Mouse (Mus musculus): ENCODE data around the gene Smoc1.

The Smoc1 gene

DNA sequence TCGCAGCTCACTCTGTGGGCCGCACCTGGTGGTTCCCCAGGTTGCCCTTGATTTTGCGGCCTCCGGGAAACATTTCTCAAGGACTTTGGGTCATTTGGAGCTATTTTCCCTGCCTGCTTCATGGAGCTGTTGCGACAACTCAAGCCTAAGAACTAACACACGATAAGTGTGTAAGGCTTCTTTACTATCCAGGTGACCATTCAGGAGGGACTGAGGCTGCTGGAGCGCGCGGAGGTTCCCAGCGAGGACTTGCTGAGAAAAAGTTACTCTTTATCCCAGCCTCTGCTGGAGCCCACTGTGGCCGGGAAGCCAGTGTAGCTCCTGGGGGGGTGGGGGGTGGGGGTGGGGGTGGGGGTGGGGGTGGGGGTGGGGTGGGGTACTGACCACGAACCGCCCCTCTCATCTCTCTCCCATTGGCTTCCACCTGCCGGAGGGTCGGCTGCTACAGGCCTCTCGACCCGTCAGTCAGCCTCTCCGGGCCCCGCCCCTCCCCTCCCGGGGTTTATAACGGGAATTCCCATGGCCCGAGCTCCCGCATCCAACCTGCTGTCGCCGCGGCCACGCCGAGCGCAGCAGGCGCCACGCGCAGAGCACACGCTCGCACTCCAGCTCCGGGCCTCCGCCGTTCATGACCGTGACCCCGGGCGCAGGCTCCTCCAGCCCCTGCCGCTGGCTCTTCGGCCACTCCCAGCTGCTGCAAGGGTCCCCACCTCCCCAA lies at the start of gene Smoc1:
TSS of gene Smoc1 (plus strand) at position 532 of the 718 bp plus-strand sequence.
- DNase-seq: peak; percentile 44 to 74

DNA sequence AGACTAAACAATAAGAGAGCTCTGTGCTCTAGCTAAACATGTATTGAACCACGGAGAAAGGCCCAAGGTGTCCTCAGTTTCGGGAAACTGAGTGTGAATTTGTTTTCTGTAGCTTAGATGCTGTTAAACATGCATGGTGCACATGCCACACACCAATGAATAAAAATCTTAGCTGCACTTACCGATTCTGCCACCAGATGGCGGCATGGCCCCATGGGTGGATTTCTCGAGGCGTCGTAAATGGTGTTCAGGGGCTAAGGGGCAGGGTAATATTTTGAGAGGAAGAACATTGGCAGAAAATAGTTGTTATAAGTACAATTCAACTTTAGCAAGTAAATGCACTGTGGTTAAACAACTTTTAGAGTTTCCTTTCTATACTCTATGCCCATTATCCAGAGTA lies 44.3 kb upstream of the Smoc1 start:
- DNase-seq: peak; percentile 74 to 83

DNA sequence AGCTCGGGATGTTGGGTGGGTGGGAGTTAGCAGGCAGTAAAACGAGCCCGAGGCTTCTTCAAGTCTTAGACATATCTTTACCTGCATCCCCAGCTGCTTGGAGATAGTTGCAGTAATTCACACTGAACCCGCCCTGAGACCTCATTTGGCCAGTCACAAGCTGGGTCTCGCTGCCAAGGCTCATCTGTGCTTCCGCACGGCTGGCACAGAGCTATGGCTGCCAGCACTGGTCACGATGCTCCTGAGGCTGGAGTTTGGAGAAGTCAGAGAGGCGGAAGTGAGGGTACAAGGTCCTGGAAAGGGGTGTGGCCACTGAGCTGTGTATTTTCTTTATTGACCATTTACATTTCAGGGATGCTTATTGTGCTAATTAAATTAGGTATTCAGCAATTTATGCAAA lies 42.9 kb upstream of the Smoc1 start:
- peak; percentile 17 to 30 for DNase-seq

DNA sequence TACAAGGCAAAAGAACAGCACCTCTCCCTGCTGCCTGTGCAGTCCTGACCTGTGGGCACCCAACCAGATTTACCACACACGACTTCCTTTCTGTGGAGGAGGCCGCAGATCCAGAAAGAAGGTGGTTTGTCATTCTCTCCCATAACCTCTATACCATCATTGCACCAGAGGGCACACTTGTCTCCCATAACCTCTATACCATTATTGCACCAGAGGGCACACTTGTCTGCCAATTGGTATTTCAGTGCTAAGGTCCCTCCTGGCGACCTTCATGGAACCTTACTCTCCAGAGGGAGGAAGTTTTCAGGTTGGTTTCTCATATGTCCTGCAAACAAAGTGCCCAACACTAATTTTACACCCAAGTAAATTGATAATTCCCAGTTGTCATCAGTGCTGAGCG lies 40.0 kb upstream of the Smoc1 start:
- no peak for DNase-seq

DNA sequence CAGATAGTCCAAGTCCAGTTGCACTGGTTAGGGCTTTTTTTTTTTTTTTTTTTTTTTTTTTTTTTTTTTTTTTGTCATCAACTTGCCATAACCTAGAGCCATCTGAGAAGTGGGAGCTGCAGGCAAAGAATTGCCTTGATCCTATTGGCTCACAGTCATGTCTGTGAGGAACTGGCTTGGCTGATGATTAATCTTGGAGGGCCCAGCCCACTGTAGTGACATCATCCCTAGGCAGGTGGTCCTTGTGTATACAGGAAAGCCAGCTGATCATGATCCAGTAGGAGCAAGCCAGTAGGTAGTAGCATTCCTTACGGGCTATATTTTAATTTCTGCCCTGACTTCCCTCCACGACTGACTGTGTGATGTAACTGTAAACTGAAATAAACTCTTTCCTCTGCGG lies 38.3 kb upstream of the Smoc1 start:
- no peak for DNase-seq

DNA sequence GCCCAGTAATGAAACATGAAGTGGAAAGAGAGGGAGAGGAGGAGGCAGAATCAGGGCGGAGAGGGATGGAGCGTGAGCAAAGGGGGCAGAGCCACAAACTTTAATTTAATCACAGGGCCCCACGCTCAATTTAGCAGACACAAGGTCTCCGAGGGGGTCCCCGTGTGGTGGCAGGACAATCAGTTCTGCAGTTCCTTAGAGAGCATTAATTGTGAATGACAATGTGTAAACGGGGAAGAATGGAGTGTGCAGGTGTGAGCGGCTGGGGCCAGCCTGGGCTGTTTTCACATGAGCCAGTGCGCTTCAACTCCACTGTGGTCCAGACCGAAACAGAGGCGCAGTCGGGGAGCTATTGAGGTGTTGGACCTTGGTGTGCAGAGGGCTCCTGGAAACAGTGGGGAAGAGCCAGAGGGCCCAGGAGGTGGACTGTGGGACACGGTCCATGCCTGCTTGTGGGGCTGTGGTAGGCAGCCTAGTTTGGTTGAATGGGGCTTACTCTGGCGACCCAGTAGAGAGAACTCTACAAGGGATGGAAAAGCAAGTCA lies 35.6 kb upstream of the Smoc1 start:
- DNase-seq: no peak

DNA sequence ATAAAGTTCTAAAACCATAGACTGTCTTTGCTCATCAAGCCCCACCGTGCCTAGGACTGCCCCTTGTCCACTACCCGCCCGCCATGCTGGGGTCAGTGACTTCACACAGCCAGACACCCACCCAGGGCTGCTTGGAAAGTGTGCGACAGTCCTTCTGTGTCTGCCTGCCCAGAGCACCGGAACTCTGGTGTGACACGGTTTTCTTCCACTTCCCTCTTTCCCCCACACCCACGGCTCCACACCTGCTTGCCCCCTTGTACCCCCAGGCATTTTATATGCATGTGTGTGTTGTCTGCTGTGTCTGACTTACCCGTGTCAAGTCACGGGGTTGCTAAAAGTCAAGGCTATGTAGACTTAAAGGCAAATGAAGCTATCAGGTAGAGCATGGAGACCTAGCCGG lies 34.8 kb upstream of the Smoc1 start:
- DNase-seq: no peak

DNA sequence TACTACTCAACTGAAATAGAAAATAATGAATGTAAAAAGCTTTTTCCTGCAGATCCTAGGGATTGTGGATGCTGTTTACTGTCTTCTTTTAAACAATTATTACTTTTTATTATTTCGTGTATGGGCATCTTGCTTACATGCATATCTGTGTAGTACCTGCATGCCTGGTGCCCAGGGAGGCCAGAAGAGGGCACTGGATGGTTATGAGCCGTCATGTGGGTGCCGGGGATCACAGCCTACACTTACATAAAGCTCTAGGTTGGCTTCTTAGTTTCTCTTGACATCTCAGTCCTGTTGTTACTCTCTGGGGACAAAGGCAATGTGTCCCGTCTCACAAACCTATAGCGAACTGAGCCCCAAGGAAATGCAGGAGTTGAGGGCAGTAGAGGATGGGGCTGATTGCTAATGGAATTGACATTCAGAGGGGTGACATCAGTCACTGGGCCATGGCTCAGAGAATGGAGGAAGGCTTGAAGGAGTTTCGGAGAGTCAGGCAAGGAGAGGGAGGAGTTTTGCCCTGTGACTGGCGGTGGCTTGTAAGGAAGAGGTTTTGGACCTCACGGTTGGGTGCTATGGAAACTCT lies 34.0 kb upstream of the Smoc1 start:
- DNase-seq: no peak

DNA sequence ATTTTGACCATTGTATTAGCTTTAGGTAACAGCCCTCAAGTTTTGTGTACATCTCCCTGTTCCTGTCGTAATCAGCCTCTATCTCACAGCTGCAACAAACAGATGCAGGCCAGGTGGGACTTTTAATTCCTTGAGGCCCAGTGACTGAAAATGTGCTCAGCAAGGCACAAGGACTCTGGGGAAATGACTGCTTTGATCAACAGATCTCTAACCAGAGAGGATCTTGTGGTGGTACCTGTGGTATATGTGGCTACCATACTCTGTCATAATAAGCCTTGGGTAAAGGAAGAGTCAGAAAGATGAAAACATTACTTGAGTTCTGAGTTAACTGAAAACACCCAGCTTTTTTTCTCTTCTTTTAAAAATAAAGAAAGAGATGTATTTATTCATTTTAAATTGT lies 32.8 kb upstream of the Smoc1 start:
- DNase-seq: no peak

DNA sequence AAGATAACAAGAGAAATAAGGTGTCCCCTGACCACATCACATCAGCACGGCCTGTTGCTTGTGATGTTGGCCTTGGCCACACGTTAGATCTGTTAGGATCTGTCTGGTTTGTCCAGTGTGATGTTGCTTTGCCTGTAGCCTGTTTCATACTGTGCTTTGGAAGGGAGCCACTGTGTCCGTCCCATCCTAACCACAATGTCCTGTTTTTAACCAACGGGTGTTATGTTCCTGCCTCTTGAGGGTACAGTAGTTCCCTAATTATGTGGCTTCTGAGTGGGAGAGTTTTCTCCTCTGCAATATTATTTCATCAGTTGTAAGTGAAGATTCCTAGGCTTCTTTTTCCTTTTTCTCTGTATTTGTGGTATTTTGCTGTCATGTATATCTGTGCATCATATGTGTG lies 31.3 kb upstream of the Smoc1 start:
- DNase-seq: no peak

DNA sequence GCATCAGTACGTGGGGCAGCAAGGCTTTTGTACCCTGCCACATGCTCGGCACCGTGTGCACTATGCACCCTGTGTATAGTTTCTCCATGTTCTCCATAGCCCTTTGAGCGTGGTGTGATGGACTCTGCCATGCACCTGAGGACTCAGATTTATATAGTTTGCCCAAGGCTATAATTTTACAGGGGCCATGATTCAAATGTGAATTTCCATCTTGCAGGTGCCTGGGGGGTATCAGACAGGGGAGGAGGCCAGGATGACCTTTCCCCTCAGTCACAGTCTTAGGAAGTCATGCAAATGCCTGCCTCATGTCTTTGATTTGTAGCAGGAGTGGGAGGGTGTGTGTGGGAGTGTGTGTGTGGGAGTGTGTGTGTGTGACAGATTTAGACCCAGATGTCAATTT lies 29.0 kb upstream of the Smoc1 start:
- no peak for DNase-seq

DNA sequence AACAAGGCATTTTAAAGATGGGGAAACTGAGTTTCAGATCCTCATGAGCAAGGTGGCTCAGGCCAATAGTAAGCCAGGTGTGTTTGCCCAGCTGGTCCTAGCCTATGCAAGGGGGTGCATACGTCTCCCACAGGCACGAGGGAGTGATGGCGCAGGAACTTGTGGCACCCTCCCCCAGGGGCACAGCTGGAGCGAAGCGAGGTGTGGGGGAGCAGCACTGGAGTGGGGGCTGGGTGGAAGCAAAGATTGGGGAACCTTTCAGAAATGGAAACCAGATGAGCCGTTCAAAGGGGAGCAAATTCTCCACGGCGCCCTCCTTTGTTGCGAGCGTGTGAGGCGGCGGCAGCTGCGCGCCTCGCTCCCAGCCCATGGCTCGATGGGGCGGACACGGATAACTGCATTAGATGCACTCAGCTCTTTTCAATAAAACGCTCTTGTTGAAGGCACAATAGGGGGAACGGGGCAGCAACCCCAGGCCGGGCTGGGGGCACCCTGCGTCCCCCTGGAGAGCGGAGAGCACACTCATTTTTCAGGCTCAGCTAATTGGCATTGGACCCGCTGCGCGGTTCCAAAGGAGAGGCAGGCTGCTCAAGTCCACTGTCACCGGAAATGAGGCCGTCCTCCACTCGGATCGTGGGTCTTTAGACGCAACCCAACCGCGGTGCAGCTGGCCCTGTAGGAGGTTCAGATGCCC lies 27.9 kb upstream of the Smoc1 start:
- DNase-seq: no peak

DNA sequence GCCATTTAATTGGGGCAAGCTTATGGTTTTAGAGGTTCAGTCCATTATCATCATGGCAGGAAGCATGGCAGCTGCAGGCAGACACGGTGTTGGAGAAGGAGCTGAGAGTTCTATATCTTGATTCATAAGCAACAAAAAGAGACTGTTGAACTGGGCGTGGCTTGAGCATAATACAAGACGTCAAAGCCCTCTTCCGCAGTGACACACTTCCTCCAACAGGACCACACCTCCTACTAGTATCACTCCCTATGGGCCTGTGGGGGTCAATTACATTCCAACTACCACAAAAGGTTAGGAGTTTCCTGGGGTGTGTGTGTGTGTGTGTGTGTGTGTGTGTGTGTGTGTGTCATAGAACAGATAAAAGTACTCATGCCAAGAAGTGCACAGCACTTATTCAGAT lies 25.7 kb upstream of the Smoc1 start:
- DNase-seq: no peak

DNA sequence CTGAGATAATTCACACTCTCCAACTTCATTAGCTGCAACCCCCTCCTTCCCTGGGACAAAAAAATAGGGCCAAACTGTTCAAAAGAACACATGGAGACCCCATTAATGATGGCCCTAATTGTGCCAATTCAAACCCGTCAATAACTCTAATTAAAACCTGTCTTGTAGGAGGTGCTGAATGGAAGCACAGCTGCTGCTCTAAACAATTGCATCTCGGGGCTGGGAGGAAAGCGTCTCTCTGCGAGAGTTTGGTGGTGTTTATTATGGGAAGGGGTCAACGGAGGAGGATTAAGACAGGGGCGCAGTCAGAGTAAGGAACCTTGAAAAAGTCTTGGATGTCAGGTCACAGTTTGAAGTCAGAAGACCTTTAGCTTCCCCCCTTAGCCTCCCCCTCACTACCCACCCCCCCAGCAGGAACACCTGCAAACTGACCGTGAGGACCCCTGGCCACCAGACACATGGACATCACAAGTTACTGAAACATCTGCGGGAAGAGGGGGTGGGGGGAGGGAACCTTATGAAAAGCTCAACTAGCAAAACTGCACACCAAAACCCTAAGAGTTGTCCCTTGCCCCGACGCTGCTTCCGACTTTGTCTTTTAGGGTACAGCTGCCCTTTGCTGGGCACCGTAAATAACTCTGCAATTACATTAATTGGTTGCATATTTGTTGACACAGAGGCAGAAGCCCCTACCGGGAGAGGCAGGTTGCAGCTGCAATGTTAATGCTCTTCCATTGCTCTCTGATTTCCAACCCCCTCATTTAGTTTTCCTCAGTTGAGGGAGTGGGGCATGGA lies 23.6 kb upstream of the Smoc1 start:
- no peak for DNase-seq

DNA sequence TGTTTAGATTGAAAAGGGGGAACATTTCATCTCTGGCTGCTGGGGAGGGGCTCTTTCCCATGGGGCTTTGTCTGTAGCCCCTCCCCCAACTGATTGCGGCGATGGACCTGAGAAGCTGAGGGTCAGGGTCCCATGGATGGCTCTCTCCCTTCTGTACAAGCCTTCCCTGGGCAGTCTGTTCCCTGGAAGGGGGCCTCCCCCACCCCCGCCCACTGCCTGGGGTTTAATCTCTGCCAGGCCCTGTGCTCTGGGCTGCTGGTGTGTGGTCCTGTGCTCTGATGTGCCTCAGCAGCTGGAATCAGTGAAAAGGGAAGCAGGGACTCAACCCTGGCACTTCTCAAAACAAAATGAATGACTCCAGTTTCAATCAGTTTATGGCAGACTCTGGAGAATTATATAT lies 16.8 kb upstream of the Smoc1 start:
- DNase-seq: no peak

DNA sequence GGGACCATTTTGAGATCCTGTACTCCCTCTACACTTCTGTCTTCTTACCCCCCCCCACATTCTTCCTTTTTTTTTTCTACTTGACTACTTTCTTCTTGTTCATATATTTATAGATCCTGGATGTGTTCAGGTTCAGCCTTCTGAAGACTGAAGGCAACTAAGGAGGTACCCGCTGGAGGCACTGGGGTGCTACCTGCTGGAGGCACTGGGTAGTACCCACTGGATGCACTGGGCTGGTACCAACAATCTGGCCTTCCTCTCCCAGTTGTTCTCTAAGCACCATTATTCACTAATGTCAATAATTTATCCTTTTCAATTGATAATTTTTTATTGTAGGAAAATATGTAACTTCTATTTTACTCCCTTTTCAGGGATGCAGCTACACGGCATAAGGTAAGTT lies 14.6 kb upstream of the Smoc1 start:
- no peak for DNase-seq

DNA sequence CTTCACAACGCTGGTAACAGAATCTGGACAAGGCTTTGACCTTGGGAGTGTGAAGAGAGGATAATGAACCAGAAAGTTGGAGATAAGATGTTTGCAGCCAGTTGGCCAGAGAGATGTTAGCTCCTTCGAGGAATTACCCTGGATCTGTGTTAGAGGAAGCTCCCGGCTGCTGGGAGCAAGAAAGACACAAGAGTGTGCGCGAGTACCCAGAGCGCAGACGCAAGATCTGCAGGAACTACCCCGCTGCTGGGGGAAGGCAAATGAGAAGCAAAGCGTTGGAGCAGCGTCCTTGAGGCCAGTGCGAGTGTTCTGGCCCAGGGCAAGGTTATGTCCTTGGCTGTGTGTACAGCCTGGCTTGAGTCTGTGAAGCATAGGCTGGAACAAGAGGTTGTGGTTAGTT lies 13.1 kb upstream of the Smoc1 start:
- no peak for DNase-seq

DNA sequence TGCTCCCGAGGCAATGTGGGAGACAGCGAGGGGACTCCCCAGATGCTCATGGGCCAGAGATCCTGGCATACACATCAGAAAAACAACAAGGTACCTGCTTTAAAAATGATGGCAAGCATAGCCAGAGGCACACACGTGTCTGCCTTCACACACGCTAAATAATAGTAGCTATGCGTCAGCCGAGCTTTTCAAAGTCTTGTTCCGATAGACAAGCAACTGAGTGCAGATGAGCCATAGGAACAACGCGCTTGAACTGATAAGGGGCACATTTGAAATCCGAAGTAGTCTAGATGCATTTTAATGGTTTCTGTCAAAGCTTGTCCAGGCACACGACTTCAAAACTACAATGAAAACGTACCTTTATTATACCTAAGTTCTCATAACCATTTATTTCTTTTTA lies 9.0 kb upstream of the Smoc1 start:
- DNase-seq: no peak

DNA sequence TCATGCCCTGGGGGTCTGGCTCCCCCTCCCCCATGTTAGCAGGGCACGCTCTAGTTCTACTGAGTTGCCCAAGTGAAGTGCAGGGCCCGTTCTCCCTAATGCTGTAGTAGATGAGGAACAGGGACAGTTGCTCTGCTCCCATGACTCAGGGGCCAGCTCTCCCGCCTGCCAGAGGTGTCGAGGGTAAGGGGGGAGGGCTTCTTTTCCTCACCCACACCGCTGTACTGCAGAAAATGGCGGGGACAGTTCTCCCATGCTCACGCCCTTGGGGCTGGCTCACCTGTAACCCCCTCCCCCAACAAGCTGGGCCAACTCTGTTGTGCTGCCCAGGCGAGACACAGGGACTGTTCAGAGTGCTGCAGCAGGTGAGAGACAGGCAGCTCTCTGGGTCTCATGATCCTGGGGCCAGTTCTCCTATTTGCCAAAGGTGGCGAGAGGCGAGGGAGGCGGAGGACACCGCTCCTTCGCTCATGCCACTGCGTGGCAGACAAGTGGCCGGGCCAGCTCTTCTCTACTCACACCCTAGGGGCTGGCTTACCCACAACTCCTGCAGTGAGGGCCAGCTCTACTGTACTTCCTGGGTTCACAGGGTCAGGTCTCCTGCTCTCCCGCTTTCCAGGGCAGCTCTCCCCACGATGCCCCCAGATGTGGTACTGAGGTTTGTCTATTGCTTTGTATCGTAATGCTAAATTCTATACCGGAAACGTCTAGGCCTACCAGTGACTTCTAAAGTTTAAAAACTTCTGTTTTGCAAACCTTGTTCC lies 7.9 kb upstream of the Smoc1 start:
- DNase-seq: no peak

DNA sequence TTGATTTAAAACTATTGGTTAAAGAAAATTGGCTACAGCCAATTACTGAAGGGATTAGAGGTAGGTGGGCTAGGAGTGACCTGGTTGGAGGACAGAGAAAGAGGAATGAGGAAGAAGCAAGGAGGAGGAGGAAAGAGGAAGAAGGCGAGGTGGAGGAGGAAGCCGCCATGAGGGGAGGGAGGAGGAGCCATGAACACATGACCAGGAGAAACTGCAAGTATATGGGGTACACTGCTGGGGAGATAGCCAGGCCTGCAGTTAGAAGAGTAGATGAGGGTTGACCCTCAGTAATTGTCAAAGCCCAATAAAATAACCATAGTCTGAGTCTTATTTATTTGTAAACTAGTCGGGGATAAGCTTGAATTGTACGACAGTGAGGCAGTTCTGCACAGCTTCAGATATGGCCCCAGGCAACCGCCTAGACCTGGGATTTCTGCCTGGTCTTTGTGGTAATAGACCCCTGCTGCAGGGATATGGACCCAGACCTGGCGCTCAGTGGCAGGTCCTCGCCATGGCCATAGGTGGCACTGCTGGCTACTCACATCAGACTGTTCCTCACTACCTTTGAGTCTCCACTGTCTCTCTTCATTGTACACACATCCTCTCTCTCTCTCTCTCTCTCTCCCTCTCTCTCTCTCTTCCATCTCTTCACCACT lies 7.2 kb upstream of the Smoc1 start:
- no peak for DNase-seq

DNA sequence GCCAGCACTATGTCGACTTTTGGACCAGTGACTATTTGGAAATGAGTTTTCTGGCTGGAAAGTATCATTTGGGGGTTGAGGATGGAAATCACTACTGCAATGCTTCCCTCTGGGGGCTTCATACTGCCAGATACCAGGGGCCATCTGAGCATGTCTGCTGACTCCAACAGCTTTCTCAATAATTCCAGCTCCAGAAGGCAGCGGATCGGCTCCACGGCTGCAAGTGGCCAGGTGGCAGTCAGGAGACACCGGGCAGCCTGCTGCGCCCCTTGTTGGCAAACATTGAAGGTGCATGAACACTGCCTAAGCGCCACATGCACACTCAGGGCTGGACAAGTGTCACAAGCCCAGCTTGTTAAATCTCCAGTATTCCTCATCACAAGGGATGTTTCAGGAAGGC lies 2.2 kb upstream of the Smoc1 start:
- DNase-seq: peak; percentile 66 to 77

DNA sequence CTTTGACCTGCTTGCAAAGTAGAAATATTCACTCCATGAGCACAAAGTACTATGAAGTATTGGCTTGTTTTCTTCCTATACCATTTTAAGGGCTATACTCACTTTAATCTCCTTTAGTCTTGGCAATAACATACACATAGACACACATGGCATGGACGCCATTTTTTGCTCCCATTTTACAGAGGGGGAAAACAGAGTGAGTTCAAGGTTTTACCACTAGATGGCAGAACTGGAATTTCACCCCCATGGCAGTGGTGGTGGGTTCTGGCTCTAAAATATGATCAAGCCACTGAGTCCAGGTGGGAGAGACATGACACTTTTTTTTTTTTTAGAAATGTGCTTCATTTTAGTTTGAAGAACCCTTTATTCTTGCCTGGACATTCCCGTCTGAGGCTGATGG lies 1.6 kb upstream of the Smoc1 start:
- DNase-seq: no peak

All from cerebellum, postnatal 36 days (tissue).